Mouse (Mus musculus): ENCODE measurements at regions not wholly inside any gene's neighbourhood (a gene's known extent, or its start where the extent isn't known, plus 50 kb on each side); places are given as distances from the start of the nearest gene placed in this dataset.

DNA sequence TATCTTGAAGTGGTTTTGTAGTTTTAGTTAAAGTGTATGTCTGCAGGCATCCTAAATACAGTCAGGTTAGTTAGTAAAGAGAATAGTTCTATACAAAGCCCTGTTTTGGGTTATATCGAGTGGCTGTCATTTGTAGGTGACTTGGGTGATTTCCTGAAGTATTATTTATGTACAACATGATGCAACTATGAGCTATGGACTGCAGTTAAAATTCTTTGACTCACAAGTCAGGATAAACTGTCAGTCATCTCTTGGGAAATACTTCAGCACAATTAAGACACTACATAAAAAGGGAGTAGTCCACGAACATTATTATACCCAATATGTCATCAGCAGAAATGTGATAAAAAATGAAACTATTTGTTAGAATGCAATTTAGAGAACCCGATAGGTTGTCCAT is 554.2 kb downstream of the Nr2f2 start:
- H3K9ac ChIP-seq (ENCODE audit: low read length) = no peak overlapping the region
- DNase-seq (ENCODE audit: low spot score, missing footprints) (peak; percentile 64), ATAC-seq (ENCODE audit: low FRiP score) (no peak)
- no peaks in the 10 kb centered on the region for H3K27me3 ChIP-seq (ENCODE audit: control insufficient read depth, insufficient read depth, low read length)
- H3K4me2 ChIP-seq = no peak overlapping the region
- peaks cover 2% of the 10 kb centered on the region for H3K4me1 ChIP-seq (ENCODE audit: control insufficient read depth, insufficient read depth, low read length)
- no peaks in the 10 kb centered on the region for H3K9me3 ChIP-seq (ENCODE audit: control insufficient read depth, low read length)
- 82% methylated on average over 3 of the region's 3 CpGs for whole genome bisulfite sequencing
- no peak overlapping the region for H3K27ac ChIP-seq (ENCODE audit: low read depth, low read length)
- no peaks in the 10 kb centered on the region for H3K36me3 ChIP-seq (ENCODE audit: control insufficient read depth, insufficient read depth, low read length)
- no peak overlapping the region for H3K4me3 ChIP-seq (ENCODE audit: low read depth, low read length)

DNA sequence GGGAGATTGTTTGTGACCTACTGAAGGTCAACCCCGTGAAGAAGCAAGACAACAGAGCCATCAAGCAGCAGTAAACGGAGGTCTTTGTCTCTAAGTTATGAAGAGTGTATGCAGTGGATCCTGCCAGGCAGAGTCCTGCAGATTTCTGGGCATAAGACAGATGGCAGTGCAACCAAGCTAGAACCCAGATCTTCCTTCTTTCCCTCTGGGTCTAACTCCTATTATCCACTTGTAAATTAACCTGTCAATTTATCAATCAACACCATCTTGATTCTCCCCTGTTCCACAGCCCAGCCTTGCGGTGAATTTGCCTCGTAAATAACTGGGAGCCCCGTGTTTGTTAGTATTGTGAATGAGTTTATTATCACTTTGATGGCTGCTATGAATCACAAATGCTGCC is 555.7 kb downstream of the Nr2f2 start:
- Histone ChIP-seq H3K27me3 (ENCODE audit: control insufficient read depth, insufficient read depth, low read length) (no peaks in the 10 kb centered on the region), H3K4me1 (ENCODE audit: control insufficient read depth, insufficient read depth, low read length) (peaks cover 2% of the 10 kb centered on the region), H3K36me3 (ENCODE audit: control insufficient read depth, insufficient read depth, low read length) (no peaks in the 10 kb centered on the region), H3K9me3 (ENCODE audit: control insufficient read depth, low read length) (no peaks in the 10 kb centered on the region), H3K27ac (ENCODE audit: low read depth, low read length) (no peak overlapping the region), H3K4me3 (ENCODE audit: low read depth, low read length) (no peak overlapping the region), H3K4me2 (no peak overlapping the region), H3K9ac (ENCODE audit: low read length) (no peak overlapping the region)
- 34% methylated on average over 5 of the region's 5 CpGs for WGBS
- peak; percentile 88 for DNase-seq (ENCODE audit: low spot score, missing footprints)
- peak; percentile 64 for ATAC-seq (ENCODE audit: low FRiP score)

GRCm38 (mm10) chr7:69807220-69807619 is 559.3 kb downstream of the Nr2f2 start:
- H3K9ac ChIP-seq (ENCODE audit: low read length) = no peak overlapping the region
- peaks cover 2% of the 10 kb centered on the region for H3K4me1 ChIP-seq (ENCODE audit: control insufficient read depth, insufficient read depth, low read length)
- H3K27ac ChIP-seq (ENCODE audit: low read depth, low read length) = no peak overlapping the region
- 53% methylated on average over 8 of the region's 8 CpGs for WGBS
- H3K27me3 ChIP-seq (ENCODE audit: control insufficient read depth, insufficient read depth, low read length) = no peaks in the 10 kb centered on the region
- ATAC-seq (ENCODE audit: low FRiP score) (no peak), DNase-seq (ENCODE audit: low spot score, missing footprints) (peak; percentile 84)
- no peaks in the 10 kb centered on the region for H3K36me3 ChIP-seq (ENCODE audit: control insufficient read depth, insufficient read depth, low read length)
- no peaks in the 10 kb centered on the region for H3K9me3 ChIP-seq (ENCODE audit: control insufficient read depth, low read length)
- no peak overlapping the region for H3K4me2 ChIP-seq
- H3K4me3 ChIP-seq (ENCODE audit: low read depth, low read length) = no peak overlapping the region

DNA sequence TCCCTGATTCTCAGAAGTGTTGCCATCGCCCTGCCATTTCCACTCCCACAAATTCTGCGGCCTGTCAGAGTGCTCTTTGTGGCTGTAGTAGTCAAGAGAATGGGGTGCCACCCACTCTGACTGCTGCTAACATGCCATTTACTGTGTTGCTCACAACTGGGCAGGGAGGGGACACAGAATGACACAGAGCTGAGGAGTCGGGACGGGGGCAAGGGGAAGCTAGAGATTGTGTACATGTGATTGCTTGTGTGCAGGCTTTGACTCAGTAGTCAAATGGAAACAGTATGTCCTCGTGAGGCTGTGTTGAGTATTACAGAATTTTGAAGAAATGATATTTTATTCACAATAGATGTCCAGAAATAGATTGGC is 595.6 kb downstream of the Nr2f2 start:
- Histone ChIP-seq H3K4me3 (ENCODE audit: low read depth, low read length) (no peak overlapping the region), H3K9ac (ENCODE audit: low read length) (no peak overlapping the region), H3K4me2 (no peak overlapping the region), H3K27ac (ENCODE audit: low read depth, low read length) (no peak overlapping the region), H3K9me3 (ENCODE audit: control insufficient read depth, low read length) (no peaks in the 10 kb centered on the region), H3K36me3 (ENCODE audit: control insufficient read depth, insufficient read depth, low read length) (no peaks in the 10 kb centered on the region), H3K27me3 (ENCODE audit: control insufficient read depth, insufficient read depth, low read length) (peaks cover 41% of the 10 kb centered on the region), H3K4me1 (ENCODE audit: control insufficient read depth, insufficient read depth, low read length) (no peaks in the 10 kb centered on the region)
- DNase-seq (ENCODE audit: low spot score, missing footprints) = peak; percentile 87
- WGBS = 65% methylated on average over 5 of the region's 5 CpGs
- ATAC-seq (ENCODE audit: low FRiP score) = peak; percentile 40; the same call in 1 of the 2 replicates

DNA sequence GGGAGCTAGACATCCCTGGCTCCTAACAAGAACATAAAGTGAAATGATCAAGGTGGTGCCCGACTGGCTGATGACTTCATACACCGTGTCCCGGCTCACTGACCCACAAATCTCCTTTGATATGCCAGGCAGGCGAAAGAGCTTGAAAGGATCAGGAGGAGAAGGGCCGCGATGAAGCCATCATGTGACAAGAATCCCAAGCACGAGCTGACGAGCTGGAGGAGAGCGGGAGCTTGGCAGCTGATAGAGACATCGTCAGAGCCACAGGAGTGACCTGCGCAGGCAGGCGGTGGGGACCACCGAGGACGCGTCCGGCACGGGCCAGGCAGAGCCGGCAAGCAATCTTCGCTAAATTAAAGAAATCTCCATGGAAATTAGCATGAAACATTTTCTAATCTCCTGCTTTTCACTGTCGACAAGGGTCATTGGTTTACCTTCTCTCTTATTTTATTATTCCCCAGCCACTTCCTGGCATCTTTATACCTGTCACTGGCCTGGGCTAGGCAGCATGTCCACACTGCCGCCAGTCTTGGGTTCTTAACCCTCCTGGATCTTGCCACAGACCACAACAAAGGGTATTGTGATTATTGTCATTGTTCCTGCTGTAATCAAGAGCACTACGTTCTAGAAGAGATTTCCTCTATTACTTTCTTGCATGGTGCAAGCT is 596.1 kb downstream of the Nr2f2 start:
- WGBS = 24% methylated on average over 22 of the region's 22 CpGs
- DNase-seq (ENCODE audit: low spot score, missing footprints) = peak; percentile 92
- Histone ChIP-seq H3K27me3 (ENCODE audit: control insufficient read depth, insufficient read depth, low read length) (peaks cover 45% of the 10 kb centered on the region), H3K4me3 (ENCODE audit: low read depth, low read length) (no peak overlapping the region; the same call in 1 of the 2 replicates), H3K36me3 (ENCODE audit: control insufficient read depth, insufficient read depth, low read length) (no peaks in the 10 kb centered on the region), H3K4me1 (ENCODE audit: control insufficient read depth, insufficient read depth, low read length) (no peaks in the 10 kb centered on the region), H3K27ac (ENCODE audit: low read depth, low read length) (no peak overlapping the region), H3K4me2 (peak overlapping the region; percentile 22; the same call in 1 of the 2 replicates), H3K9me3 (ENCODE audit: control insufficient read depth, low read length) (no peaks in the 10 kb centered on the region), H3K9ac (ENCODE audit: low read length) (no peak overlapping the region)
- peak; percentile 93 for ATAC-seq (ENCODE audit: low FRiP score)

DNA sequence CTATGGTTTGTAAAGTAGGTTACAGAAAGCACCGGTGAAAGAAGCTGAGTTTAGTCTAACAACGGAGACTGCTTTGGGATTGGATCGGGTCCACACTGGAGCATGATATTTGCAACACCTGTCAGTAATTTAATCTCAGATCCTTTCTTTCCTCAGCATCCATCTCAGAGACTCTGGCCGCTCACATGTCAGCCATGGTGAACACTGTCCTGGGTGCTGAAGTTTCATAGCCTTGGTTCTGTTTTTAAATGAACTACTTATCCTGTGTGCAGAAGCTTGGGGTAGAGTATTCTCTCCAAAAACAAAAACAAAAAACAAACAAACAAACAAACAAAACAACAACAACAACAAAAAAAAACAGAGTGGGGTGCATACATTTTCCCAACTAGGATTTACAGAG is 600.1 kb downstream of the Nr2f2 start:
- 59% methylated on average over 4 of the region's 4 CpGs for WGBS
- H3K27me3 ChIP-seq (ENCODE audit: control insufficient read depth, insufficient read depth, low read length) = peaks cover 32% of the 10 kb centered on the region
- no peak overlapping the region for H3K9ac ChIP-seq (ENCODE audit: low read length)
- H3K4me2 ChIP-seq = no peak overlapping the region
- H3K36me3 ChIP-seq (ENCODE audit: control insufficient read depth, insufficient read depth, low read length) = no peaks in the 10 kb centered on the region
- ATAC-seq (ENCODE audit: low FRiP score) = no peak
- DNase-seq (ENCODE audit: low spot score, missing footprints) = peak; percentile 44
- H3K4me3 ChIP-seq (ENCODE audit: low read depth, low read length) = no peak overlapping the region
- no peaks in the 10 kb centered on the region for H3K4me1 ChIP-seq (ENCODE audit: control insufficient read depth, insufficient read depth, low read length)
- H3K27ac ChIP-seq (ENCODE audit: low read depth, low read length) = no peak overlapping the region
- H3K9me3 ChIP-seq (ENCODE audit: control insufficient read depth, low read length) = no peaks in the 10 kb centered on the region

DNA sequence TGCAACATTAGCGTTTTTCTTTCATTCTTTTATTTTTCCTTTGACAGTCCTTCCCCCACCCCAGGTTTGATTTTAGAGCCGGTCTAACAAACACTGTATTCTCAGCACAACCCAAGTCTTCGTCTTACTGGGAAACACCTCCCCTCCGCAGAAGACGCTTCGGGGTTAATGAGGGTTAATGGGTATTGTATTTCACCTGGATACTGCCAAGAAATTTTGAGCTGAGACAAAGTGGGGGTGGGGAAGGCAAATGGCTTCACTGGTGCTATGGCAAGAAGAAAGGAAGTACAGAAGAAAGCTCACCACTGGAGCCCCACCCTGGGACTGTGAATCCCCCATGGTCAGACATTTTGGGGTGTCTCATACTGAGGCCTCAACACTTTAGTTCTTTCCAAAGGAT is 626.0 kb downstream of the Nr2f2 start:
- Histone ChIP-seq H3K36me3 (ENCODE audit: control insufficient read depth, insufficient read depth, low read length) (no peaks in the 10 kb centered on the region), H3K9me3 (ENCODE audit: control insufficient read depth, low read length) (no peaks in the 10 kb centered on the region), H3K27me3 (ENCODE audit: control insufficient read depth, insufficient read depth, low read length) (no peaks in the 10 kb centered on the region), H3K4me3 (ENCODE audit: low read depth, low read length) (no peak overlapping the region), H3K4me1 (ENCODE audit: control insufficient read depth, insufficient read depth, low read length) (no peaks in the 10 kb centered on the region), H3K4me2 (no peak overlapping the region), H3K9ac (ENCODE audit: low read length) (no peak overlapping the region), H3K27ac (ENCODE audit: low read depth, low read length) (no peak overlapping the region)
- DNase-seq (ENCODE audit: low spot score, missing footprints) = no peak
- 82% methylated on average over 6 of the region's 6 CpGs for WGBS
- ATAC-seq (ENCODE audit: low FRiP score) = no peak

DNA sequence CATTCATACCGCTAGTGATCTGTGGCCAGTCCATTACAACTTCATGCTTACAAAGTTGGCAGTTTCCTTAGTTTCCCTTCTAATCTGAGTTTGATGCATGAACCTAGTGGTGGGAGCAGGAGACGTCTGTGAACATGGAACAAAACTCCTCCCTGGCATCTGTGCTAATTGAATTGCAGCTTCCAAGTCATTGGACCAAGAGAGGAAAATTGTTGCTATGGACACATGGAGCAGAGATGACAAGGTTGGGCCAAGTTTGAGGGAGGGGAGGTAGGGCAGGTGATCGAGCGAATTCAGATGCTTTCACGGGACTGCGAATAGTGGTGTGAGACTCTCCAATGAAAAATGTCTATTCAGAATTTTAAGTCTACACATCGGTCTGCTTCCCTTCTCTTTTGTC is 627.5 kb downstream of the Nr2f2 start:
- 88% methylated on average over 7 of the region's 7 CpGs for WGBS
- no peak for DNase-seq (ENCODE audit: low spot score, missing footprints)
- no peak for ATAC-seq (ENCODE audit: low FRiP score)
- H3K9me3 ChIP-seq (ENCODE audit: control insufficient read depth, low read length) = no peaks in the 10 kb centered on the region
- H3K4me2 ChIP-seq = no peak overlapping the region
- no peaks in the 10 kb centered on the region for H3K27me3 ChIP-seq (ENCODE audit: control insufficient read depth, insufficient read depth, low read length)
- no peaks in the 10 kb centered on the region for H3K36me3 ChIP-seq (ENCODE audit: control insufficient read depth, insufficient read depth, low read length)
- H3K9ac ChIP-seq (ENCODE audit: low read length) = no peak overlapping the region
- H3K27ac ChIP-seq (ENCODE audit: low read depth, low read length) = no peak overlapping the region
- H3K4me3 ChIP-seq (ENCODE audit: low read depth, low read length) = no peak overlapping the region
- no peaks in the 10 kb centered on the region for H3K4me1 ChIP-seq (ENCODE audit: control insufficient read depth, insufficient read depth, low read length)

DNA sequence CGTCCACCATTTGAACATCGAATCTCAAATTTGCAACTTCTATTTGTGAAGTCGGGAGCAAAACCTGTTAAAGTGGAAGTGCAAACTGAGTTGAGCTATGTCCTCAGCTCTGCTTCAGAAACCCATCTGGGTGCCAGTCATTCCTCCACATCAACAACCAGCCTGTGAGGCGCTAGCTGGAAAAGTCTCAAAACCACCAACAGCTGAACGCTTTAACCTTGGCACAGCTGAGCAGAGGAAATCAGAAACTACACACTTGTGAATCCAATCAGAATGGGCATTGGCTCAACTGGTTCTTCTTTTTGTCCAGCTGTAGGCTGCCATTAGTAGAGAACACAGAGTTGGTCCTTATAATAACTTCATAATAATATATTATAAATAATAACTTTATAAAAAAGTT is 651.5 kb downstream of the Nr2f2 start:
- H3K4me1 ChIP-seq (ENCODE audit: control insufficient read depth, insufficient read depth, low read length) = no peaks in the 10 kb centered on the region
- no peak overlapping the region for H3K4me2 ChIP-seq
- H3K27ac ChIP-seq (ENCODE audit: low read depth, low read length) = no peak overlapping the region
- no peak overlapping the region for H3K9ac ChIP-seq (ENCODE audit: low read length)
- no peak overlapping the region for H3K4me3 ChIP-seq (ENCODE audit: low read depth, low read length)
- WGBS = 91% methylated on average over 5 of the region's 5 CpGs
- ATAC-seq (ENCODE audit: low FRiP score) (no peak), DNase-seq (ENCODE audit: low spot score, missing footprints) (no peak)
- H3K27me3 ChIP-seq (ENCODE audit: control insufficient read depth, insufficient read depth, low read length) = no peaks in the 10 kb centered on the region
- no peaks in the 10 kb centered on the region for H3K9me3 ChIP-seq (ENCODE audit: control insufficient read depth, low read length)
- H3K36me3 ChIP-seq (ENCODE audit: control insufficient read depth, insufficient read depth, low read length) = no peaks in the 10 kb centered on the region
